Mouse (Mus musculus) lung, postnatal 14 days (tissue): ENCODE measurements around the gene Ppp3cb.
A peak's percentile ranks its signal among the peaks of the same experiment; 100 is the strongest.

Experiments
- DNase-seq: peaks from one replicate; pipeline ENCODE4 v3.0.0; 2021

Gene Ppp3cb

DNA sequence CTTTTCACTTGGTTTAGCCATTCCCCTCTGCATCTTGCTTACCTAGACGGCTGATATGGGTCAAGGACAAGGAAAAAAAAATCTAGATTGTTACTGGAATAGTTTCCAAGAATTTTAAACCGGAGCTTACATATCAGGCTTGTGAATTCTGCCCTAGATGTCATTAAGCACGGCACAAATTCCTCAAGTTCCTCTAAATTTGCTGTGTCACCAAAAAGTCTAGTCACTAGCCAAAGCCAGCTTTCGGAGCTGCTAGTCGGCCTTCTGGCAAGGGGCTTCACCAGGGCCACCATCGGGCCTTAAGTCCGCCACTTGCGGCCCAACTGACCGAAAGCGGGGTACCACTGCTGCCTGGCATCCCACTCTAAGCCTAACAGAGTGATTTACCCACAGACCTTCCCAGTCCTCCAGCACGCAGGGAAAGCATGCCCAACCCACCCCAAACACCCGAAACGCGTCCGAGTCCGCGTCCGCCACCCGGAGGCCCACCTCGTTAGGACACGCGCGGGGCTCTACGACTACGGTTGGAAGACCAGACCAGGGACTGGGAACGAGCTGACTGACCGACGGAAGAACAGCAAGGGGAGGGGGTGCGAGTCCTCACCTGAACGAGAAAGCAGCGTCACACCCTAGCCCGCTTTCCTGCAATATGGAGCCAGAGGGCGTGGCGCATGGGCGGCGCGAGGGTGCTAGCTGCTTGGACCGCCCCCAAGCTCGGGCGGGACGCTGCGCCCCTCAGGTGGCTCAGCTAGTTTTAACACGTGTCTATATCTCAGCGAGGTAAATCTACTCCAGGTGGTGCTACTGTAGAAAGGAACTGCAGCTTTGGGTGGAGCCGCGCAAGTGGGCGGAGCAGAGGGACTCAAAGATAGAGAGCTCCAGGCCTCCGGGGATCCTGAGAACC lies 66.8 kb downstream of the Ppp3cb start, which contains the start of gene Anxa7:
Gene Anxa7 (minus strand): TSS at position 843 of the 904 bp plus-strand sequence.
- peak; percentile 82 for DNase-seq

DNA sequence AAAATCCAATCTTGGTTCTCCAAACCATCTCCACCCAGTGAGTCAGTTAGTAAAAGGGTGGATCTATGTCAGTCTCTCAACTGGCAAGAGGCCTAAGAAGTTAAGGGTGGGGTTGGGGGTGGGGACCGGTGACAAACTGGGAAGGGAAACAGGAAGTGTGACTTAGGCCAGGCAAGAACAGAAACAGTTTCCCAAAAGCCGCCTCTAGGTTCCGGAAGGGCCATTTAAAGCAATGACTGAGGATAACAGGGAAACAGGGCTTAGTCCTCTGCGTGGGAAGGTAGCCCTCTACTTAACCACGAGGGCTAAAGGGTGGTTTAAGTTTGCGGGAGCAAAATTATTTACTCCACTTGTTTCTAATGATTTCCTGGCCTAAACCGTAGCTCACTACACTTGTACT lies 67.6 kb downstream of the Ppp3cb start:
- peak; percentile 60 for DNase-seq

DNA sequence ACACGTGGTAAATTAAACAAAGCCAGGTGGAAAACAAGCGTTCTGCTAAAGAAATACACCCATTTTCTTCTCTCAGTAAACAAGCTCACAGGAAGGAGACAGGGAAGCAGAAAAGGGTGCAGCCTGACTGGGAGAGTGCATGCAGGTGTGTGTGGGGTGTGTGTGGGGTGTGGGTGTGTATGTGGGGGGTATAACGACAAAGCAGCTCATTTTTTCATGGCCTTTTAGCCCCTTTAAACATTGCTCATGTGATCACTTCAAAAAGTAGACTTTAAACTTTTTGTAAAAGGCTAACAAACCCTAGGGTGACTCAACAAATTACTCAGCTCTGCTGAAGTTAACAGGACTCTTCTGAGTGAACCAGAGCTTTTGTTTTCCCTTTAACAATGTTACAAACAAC lies 68.0 kb downstream of the Ppp3cb start:
- DNase-seq = no peak

- DNase-seq = no peak
Observed at GRCm38 (mm10) chr14:20477261-20478025, 68.9 kb downstream of the Ppp3cb start.

GRCm38 (mm10) chr14:20460216-20460615 lies 86.2 kb downstream of the Ppp3cb start:
- no peak for DNase-seq

DNA sequence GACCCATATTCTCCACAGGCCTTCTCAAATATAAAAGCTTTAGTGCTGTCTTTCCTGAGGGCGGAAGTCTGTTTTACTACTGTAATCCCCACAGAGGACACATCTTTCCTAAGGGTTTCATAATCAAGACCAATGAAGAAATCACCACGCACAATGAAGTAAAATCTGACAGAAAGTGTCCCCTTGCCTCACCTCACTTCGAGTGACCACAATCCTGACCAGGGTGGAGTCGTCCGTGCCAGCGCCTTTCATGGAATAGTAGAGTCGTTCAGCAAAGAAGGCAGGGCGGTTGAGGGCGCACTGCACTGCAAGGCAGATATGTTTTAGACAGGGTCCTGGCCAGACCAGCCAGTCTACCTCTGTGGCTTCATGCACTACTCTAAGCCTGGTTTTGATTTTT lies 88.0 kb downstream of the Ppp3cb start:
- DNase-seq = no peak

DNA sequence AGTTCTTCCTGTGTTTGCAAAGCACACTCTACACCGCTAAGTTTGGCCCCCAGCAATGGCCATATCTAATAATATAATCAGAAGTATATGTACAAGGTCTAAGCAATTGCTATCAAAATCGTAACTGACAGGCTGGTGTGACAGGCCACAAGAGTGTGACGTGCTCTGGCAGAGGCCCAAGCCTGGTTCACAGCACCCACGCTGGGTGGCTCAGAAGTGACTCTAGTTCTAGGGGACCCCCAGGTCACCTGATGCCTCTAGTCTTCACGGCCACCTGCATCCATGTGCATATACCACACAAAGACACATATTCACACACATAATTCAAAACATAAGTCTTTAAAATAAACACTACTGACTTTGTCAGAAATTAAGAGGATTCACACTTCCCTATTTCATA lies 93.4 kb downstream of the Ppp3cb start:
- DNase-seq = no peak

DNA sequence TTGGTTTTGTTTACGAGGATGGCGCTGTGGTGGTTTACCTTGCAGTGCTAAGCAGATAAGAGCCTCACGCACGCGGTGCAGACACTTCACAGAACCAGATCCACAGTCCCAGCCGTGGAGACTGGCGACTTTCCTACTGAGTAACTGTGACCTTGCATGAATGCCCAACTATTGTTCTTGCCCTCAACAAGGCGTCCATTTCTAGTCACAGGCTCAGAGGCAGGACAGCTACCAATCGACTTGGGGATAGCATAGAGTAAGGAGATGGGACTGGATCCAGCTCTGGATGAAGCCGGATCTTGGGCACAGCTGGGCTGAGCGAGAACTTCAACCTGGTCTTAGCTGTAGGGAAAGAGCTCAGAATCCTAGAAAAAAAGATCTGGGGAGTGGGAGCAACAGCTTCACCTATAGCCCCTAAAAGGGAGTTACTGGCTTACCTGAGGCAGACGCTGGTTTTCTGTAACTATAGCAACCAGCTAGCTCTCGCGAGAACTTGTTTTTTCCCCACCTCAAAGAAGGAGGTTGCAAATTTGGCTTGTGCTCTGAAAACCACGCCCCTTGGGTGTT lies 94.5 kb downstream of the Ppp3cb start, which contains the start of gene Cfap70:
Gene Cfap70 (minus strand): TSS at position 462 of the 567 bp plus-strand sequence.
- DNase-seq = peak; percentile 74

GRCm38 (mm10) chr14:20451302-20451701 lies 95.1 kb downstream of the Ppp3cb start:
- no peak for DNase-seq
